Mouse (Mus musculus) C2C12 (cell line): Measurements from ENCODE around the gene Gjd2.

ENCODE experiments used
- CTCF ChIP-seq: IDR thresholded peaks from one replicate; pipeline ENCODE4 v1.5.1; 2011; ENCODE audit not compliant: control insufficient read depth, insufficient read depth, insufficient read length
- MYOG ChIP-seq: IDR thresholded peaks from one replicate; pipeline ENCODE4 v1.6.1; 2011; ENCODE audit not compliant: control insufficient read depth, insufficient read length; ENCODE audit errors: extremely low read depth

DNA sequence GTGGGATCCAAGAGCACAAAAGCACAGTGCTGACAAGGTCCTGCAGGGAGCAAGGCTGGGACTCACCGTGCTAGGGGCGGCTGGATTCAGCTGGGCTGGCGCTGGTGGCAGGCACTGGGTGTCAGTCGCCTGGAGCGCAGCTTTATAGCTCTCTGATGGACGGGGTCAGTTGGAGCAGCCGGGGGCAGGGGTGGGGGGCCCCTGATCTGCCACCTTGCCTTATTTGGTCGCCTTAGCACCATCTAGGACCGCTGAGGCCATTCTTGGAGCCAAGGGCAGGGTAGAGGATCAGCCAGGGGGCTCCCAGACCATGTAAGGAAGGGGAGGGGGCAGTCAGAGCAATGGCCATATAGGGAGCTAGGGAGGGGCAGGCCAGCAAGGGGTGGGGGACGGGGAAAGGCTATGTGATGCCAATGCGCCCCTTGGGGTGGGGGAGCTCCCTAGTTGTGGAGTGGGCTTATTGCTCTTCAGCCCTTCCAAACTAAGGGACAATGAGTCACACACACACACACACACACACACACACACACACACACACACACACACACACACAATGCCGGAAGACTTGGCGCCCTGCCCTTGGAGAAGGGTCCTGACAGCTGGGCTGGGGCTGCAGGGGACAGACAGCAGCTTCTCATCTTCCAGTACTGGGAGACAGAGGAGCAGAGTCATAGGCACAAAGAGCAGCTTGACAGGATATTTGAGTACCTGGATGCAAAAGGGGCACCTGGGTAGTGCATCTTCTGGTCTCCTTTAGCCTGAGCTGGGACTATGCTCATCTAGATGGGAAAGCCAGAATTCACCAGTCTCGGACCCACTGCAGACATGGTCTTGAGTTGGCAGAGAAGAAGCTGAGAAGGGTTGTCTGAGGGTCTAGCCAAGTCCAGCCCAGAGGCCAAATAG lies 39.5 kb upstream of the Gjd2 start, which contains the start of gene Actc1:
- TF ChIP-seq CTCF (no peak), MYOG (no peak)
